Mouse (Mus musculus) B cell, adult 67 days (primary cell): ENCODE measurements around the gene Tspan6. TPM values are rescaled to one million over a fixed set of nuclear protein-coding genes. Genes with fewer than 3 reads are reported as not detected.

Experiments used
- total RNA-seq, 2 experiments: library from RNA; stranded (reverse); gene quantifications; 4 replicates each; pipeline ENCODE4 v1.2.4; 2023

Tspan6 gene
- total RNA-seq = 1 to 10 TPM in 1 of 2 experiments, under 1 TPM in 1; 0.70 to 4.4 TPM

GRCm38 (mm10) chrX:133898014-133898542 is at the start of gene Tspan6:
Tspan6 (minus strand) TSS chrX:133898429.

DNA sequence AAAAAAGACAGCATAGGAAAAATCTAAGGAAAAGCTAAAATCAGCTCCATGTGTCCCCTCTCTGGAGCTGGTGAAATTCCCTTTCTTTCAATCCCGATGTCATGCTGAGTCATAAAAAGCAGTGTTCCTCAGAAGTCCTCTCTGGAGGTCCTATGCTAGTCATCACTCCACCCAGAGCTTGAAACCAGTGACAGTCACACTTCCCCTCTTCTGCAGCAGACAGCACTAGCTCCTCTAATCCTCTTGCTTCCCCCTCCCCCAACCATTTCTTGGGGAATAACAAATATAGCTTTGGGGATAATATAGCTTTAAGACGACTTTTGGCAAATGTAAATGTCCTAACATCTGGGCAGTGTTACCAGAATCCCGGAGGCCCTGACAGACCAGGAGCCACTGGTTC is 10.0 kb upstream of the Tspan6 start, which contains the start of gene Srpx2:
Gene Srpx2, plus strand, starts transcription at position 166 of the 400 bp plus-strand sequence.

DNA sequence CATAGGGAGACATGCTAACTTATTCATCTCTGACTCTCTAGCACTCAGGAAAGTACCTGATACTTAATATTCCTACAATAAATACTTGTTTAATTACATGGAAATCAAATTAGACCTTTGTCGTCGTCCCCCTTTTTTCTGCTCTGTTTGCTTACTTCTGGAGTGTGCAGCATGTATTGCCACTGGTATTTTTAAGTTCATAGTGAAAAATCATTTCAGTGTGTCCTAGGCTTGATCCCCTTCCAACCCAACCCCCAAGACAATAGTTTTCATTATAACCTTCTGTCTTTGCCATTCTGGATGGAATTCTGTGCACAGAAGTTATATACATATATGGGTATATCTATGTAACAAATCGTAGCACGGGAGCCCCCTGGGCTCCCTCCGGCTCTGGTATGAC is 47.5 kb downstream of the Tspan6 start, which contains the start of gene Tnmd:
Gene Tnmd, plus strand, starts transcription at position 301 of the 400 bp plus-strand sequence.

Other genes with a start within 250 kb of the Tspan6 start
- not detected for gene Pcdh19, start 209.4 kb downstream of the Tspan6 start, total RNA-seq
- not detected for gene Tnmd, start 47.4 kb downstream of the Tspan6 start, total RNA-seq
- not detected for gene Srpx2, start 10.0 kb upstream of the Tspan6 start, total RNA-seq
- gene Sytl4, start 83.4 kb upstream of the Tspan6 start, total RNA-seq = under 1 TPM in 1 of 2 experiments, not detected in 1; 0.30 TPM
- gene Cstf2, start 160.8 kb upstream of the Tspan6 start, total RNA-seq = 10 to 100 TPM; 50.4 to 50.7 TPM